Mouse (Mus musculus): ENCODE measurements around the gene Stoml3.

GRCm38 (mm10) chr3:53555031-53555952 is 66.8 kb downstream of the Stoml3 start:
- TF ChIP-seq CTCF (conservative IDR thresholded peaks at IDR 0.05; ENCODE audit: low read length) = no peak
- no peak for TF ChIP-seq POU5F1 (IDR thresholded peaks at IDR 0.05; ENCODE audit: borderline replicate concordance, low read length)

All from E14TG2a.4 (cell line).